Comparison of ENCODE assay signal across 9 mouse cellular contexts in the genomic region with DNA sequence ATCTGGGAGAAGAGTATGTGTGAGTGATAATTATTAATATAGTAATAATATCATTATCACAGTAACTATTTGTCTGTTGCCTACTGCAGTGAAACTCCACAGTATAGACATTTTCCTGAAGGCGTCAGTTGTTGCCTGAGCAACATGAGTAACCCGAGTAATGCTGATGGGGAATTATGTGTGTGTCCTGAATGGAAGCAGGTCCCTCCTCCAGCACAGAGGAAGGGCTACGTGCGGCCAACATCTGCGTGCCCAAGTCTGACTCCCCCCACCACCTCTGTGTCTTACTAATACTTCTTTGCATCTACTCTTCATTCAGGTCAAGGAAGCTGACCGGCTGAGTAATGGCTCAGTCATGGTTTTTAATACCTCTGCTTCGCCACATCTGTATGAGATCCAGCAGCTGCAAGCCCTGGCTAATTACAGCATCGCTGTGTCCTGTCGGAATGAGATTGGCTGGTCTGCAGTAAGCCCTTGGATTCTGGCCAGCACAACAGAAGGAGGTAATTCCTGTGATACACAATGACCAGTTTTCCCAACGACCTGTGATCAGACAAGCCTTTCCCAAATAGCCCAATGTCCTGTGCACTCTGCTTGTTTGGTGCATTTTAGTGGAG. TPM values are rescaled to one million over a fixed set of nuclear protein-coding genes. Genes with fewer than 3 reads are reported as not detected.
A peak's percentile ranks its signal among the peaks of the same experiment; 100 is the strongest.
DNase-seq lines count a peak whose midpoint lies in the region; ATAC-seq and TF ChIP-seq lines count a peak whose summit lies in the region.
"Had no signal": no experiment of that assay in that cellular context is flagged by ENCODE, and none has a peak within 500 bp of the region (broad histone marks: within the 10 kb centered on the region; RNA-seq: fewer than 3 reads in every experiment).

No protein-coding gene starts in this region.

- no peak for ATAC-seq in heart, embryonic 12.5 days (ENCODE audit: insufficient number of reproducible peaks, low FRiP score)
- 0 out of 2 replicates have a peak, but pooled peaks have one; percentile 45 for ATAC-seq in midbrain, embryonic 15.5 days (replicated peaks)
- no peak for ATAC-seq in liver, postnatal 0 days

- 55% methylated on average over 10 of the region's 10 CpGs for WGBS in heart, embryonic 12.5 days
- WGBS in midbrain, embryonic 15.5 days: 36% methylated on average over 10 of the region's 10 CpGs
- WGBS in liver, postnatal 0 days (ENCODE audit: insufficient replicate concordance): 77% methylated on average over 10 of the region's 10 CpGs

- peaks cover 35% of the 10 kb centered on the region for H3K36me3 ChIP-seq in heart, embryonic 12.5 days
- H3K36me3 ChIP-seq in midbrain, embryonic 15.5 days (replicated peaks): no peaks in the 10 kb centered on the region
- peaks cover 17% of the 10 kb centered on the region for H3K36me3 ChIP-seq in liver, postnatal 0 days (replicated peaks; ENCODE audit: insufficient read depth, low read length)

- H3K4me2 ChIP-seq in heart, embryonic 12.5 days: no peak overlapping the region
- H3K4me2 ChIP-seq in midbrain, embryonic 15.5 days: peak overlapping the region; percentile 24
- no peak overlapping the region for H3K4me2 ChIP-seq in liver, postnatal 0 days (ENCODE audit: low read depth, low read length)
- H3K4me2 ChIP-seq: liver, embryonic 13.5 days had no signal

- no peak overlapping the region for H3K9ac ChIP-seq in heart, embryonic 12.5 days
- no peak overlapping the region for H3K9ac ChIP-seq in midbrain, embryonic 15.5 days
- no peak overlapping the region for H3K9ac ChIP-seq in liver, postnatal 0 days (replicated peaks)
- H3K9ac ChIP-seq: liver, embryonic 13.5 days had no signal

- no peaks in the 10 kb centered on the region for H3K9me3 ChIP-seq in heart, embryonic 12.5 days (replicated peaks)
- H3K9me3 ChIP-seq in midbrain, embryonic 15.5 days: no peaks in the 10 kb centered on the region
- no peaks in the 10 kb centered on the region for H3K9me3 ChIP-seq in liver, postnatal 0 days (ENCODE audit: low read length)
- H3K9me3 ChIP-seq: liver, embryonic 13.5 days had no signal

- no peak overlapping the region; the same call in 1 of the 2 replicates for H3K4me3 ChIP-seq in layer of hippocampus, adult 2 months
- H3K4me3 ChIP-seq in heart, embryonic 12.5 days: no peak overlapping the region
- H3K4me3 ChIP-seq in midbrain, embryonic 15.5 days: no peak overlapping the region
- H3K4me3 ChIP-seq in liver, postnatal 0 days (ENCODE audit: low read depth, low read length): no peak overlapping the region
- H3K4me3 ChIP-seq: liver, embryonic 13.5 days had no signal

- TF ChIP-seq EP300 in liver, postnatal 0 days (IDR thresholded peaks at IDR 0.05; ENCODE audit: low read depth): no peak

- peak; percentile 64 to 79 for DNase-seq in cerebellum, postnatal 14 days
- no peak for DNase-seq in cerebellum, adult 11 months
- peak in 1 of 2 experiments; percentile 29 for DNase-seq in layer of hippocampus, adult 2 months (ENCODE audit: low spot score in 2 of 2)
- DNase-seq in layer of hippocampus, adult 9-11 months: no peak
- no peak for DNase-seq in liver, postnatal 0 days
- DNase-seq in c-Kit-positive CD71-positive TER-119-positive erythroid progenitor cells, embryonic 14.5 days (ENCODE audit: low spot score): no peak
- DNase-seq: liver, embryonic 13.5 days had no signal

- H3K27ac ChIP-seq in layer of hippocampus, adult 2 months: peak overlapping the region; percentile 11
- peak overlapping the region; percentile 54; the same call in 1 of the 2 replicates for H3K27ac ChIP-seq in heart, embryonic 12.5 days (ENCODE audit: poor library complexity, severe bottlenecking)
- H3K27ac ChIP-seq in midbrain, embryonic 15.5 days: no peak overlapping the region
- H3K27ac ChIP-seq in liver, postnatal 0 days (ENCODE audit: low read depth): no peak overlapping the region
- H3K27ac ChIP-seq: liver, embryonic 13.5 days had no signal

- no peaks in the 10 kb centered on the region for H3K27me3 ChIP-seq in heart, embryonic 12.5 days (replicated peaks)
- H3K27me3 ChIP-seq in midbrain, embryonic 15.5 days (replicated peaks): no peaks in the 10 kb centered on the region
- no peaks in the 10 kb centered on the region for H3K27me3 ChIP-seq in liver, postnatal 0 days (ENCODE audit: insufficient read depth, low read length)
- H3K27me3 ChIP-seq: liver, embryonic 13.5 days had no signal

- peaks cover 21% of the 10 kb centered on the region for H3K4me1 ChIP-seq in heart, embryonic 12.5 days (replicated peaks)
- H3K4me1 ChIP-seq in midbrain, embryonic 15.5 days: peaks cover 4% of the 10 kb centered on the region; the same call in 1 of the 2 replicates
- H3K4me1 ChIP-seq in liver, postnatal 0 days (ENCODE audit: insufficient read depth): no peaks in the 10 kb centered on the region
- H3K4me1 ChIP-seq: liver, embryonic 13.5 days had no signal

- TF ChIP-seq CTCF in layer of hippocampus, adult 2 months (conservative IDR thresholded peaks at IDR 0.05): no peak
- no peak for TF ChIP-seq CTCF in liver, postnatal 0 days (IDR thresholded peaks at IDR 0.05; ENCODE audit: low read depth)

RNA-seq across cellular contexts. Expression of gene Tmem87b, which starts 59.1 kb away (rescaled TPM):
- 10 to 100 TPM; 34.7 to 36.3 TPM for total RNA-seq in layer of hippocampus, adult 2 months (2021)
- polyA plus RNA-seq in heart, embryonic 12.5 days (2016; fragmentation: Nextera tagmentation; extraction: Ambion mirVana): 26.7 and 29.7 TPM in 2 replicates
- 36.8 and 38.9 TPM in 2 replicates for polyA plus RNA-seq in midbrain, embryonic 15.5 days (2015; fragmentation: Nextera tagmentation; extraction: Ambion mirVana)
- 15.7 and 17.5 TPM in 2 replicates for polyA plus RNA-seq in liver, postnatal 0 days (2015; fragmentation: Nextera tagmentation; extraction: Ambion mirVana)

Comparison
In these comparisons a context has a peak if more than half of its experiments do, and no peak if none do; other contexts are left out.
1. DNase-seq: peak in cerebellum, postnatal 14 days (2 of 2); none in cerebellum, adult 11 months (single experiment), layer of hippocampus, adult 9-11 months (single experiment), liver, postnatal 0 days (single experiment) and c-Kit-positive CD71-positive TER-119-positive erythroid progenitor cells, embryonic 14.5 days (single experiment).
2. H3K27ac ChIP-seq: peak in layer of hippocampus, adult 2 months (single experiment) and heart, embryonic 12.5 days (single experiment); none in midbrain, embryonic 15.5 days (single experiment) and liver, postnatal 0 days (single experiment).